Mouse (Mus musculus) hindbrain, embryonic 12.5 days (tissue): ENCODE measurements around the gene Map3k13. TPM values are rescaled to one million over a fixed set of nuclear protein-coding genes. Genes with fewer than 3 reads are reported as not detected.

Source experiments
- ATAC-seq: fragments of 200-750 bp; cut with Nextera tagmentation; 2 replicates; pipeline ENCODE4 v1.8.0; 2017; ENCODE audit warnings: moderate TSS enrichment; ENCODE audit not compliant: low FRiP score
- H3K27ac ChIP-seq: fragments of 300-500 bp; sonication (generic); 2 replicates; pipeline ENCODE4 v1.5.1; 2016; ENCODE audit warnings: mild to moderate bottlenecking
- H3K27me3 ChIP-seq: fragments of 300-500 bp; sonication (generic); 2 replicates; pipeline ENCODE4 v1.6.1; 2016; ENCODE audit warnings: mild to moderate bottlenecking
- H3K36me3 ChIP-seq: fragments of 300-500 bp; sonication (generic); 2 replicates; pipeline ENCODE4 v1.6.1; 2016; ENCODE audit warnings: mild to moderate bottlenecking
- H3K4me1 ChIP-seq: fragments of 300-500 bp; sonication (generic); 2 replicates; pipeline ENCODE4 v1.6.1; 2016
- H3K4me2 ChIP-seq: fragments of 300-500 bp; sonication (generic); replicated peaks from 2 replicates; pipeline ENCODE4 v1.6.1; 2016; ENCODE audit warnings: mild to moderate bottlenecking
- H3K4me3 ChIP-seq: fragments of 300-500 bp; sonication (generic); 2 replicates; pipeline ENCODE4 v1.5.1; 2016; ENCODE audit warnings: mild to moderate bottlenecking
- H3K9ac ChIP-seq: fragments of 300-500 bp; sonication (generic); 2 replicates; pipeline ENCODE4 v1.6.1; 2016; ENCODE audit warnings: mild to moderate bottlenecking, moderate library complexity
- H3K9me3 ChIP-seq: fragments of 300-500 bp; sonication (generic); replicated peaks from 2 replicates; pipeline ENCODE4 v1.6.1; 2016; ENCODE audit warnings: mild to moderate bottlenecking
- WGBS: fragments of 180-500 bp; shearing (Covaris S2); methylation state at CpG from one replicate; pipeline ENCODE4 v1.1.7; 2016; 5-methylcytosine and 5-hydroxymethylcytosine counted together
- polyA plus RNA-seq: library from polyadenylated mRNA; unstranded; fragments of >200 nt; fragmentation: Nextera tagmentation; extraction: Ambion mirVana; gene quantifications from 2 replicates; pipeline ENCODE4 v1.2.1, GENCODE M21; 2016

Map3k13 gene
- polyA plus RNA-seq, 1 experiment from 2014 or later = 7.8 TPM

- H3K9ac ChIP-seq = no peak overlapping the region
Measured at GRCm38 (mm10) chr16:21857126-21857644, 63.0 kb downstream of the Map3k13 start.

GRCm38 (mm10) chr16:21858163-21858562 lies 64.0 kb downstream of the Map3k13 start:
- Histone ChIP-seq H3K4me1 (peaks cover 53% of the 10 kb centered on the region), H3K27ac (peak overlapping the region; percentile 77; the same call in 1 of the 2 replicates), H3K4me3 (no peak overlapping the region)

More at GRCm38 (mm10) chr16:21857126-21857644, 63.0 kb downstream of the Map3k13 start:
- Histone ChIP-seq H3K4me3 (no peak overlapping the region), H3K9me3 (no peaks in the 10 kb centered on the region), H3K36me3 (no peaks in the 10 kb centered on the region), H3K27ac (no peak overlapping the region), H3K4me2 (no peak overlapping the region), H3K4me1 (peaks cover 63% of the 10 kb centered on the region), H3K27me3 (no peaks in the 10 kb centered on the region)
- WGBS = 24% methylated on average over 4 of the region's 4 CpGs
- ATAC-seq = no peak; the same call in 1 of the 2 replicates

GRCm38 (mm10) chr16:21858882-21859281 lies 64.7 kb downstream of the Map3k13 start:
- H3K9ac ChIP-seq = no peak overlapping the region
- ATAC-seq = peak; percentile 79
- no peaks in the 10 kb centered on the region for H3K27me3 ChIP-seq
- no peak overlapping the region for H3K4me2 ChIP-seq
- no peaks in the 10 kb centered on the region for H3K9me3 ChIP-seq
- peaks cover 47% of the 10 kb centered on the region for H3K4me1 ChIP-seq
- H3K36me3 ChIP-seq = no peaks in the 10 kb centered on the region
- 47% methylated on average over 8 of the region's 8 CpGs for WGBS
- no peak overlapping the region for H3K4me3 ChIP-seq
- H3K27ac ChIP-seq = peak overlapping the region; percentile 77

More at GRCm38 (mm10) chr16:21858163-21858562, 64.0 kb downstream of the Map3k13 start:
- Histone ChIP-seq H3K36me3 (no peaks in the 10 kb centered on the region), H3K27me3 (no peaks in the 10 kb centered on the region), H3K9me3 (no peaks in the 10 kb centered on the region), H3K4me2 (no peak overlapping the region), H3K9ac (no peak overlapping the region)
- 63% methylated on average over 6 of the region's 6 CpGs for WGBS
- ATAC-seq = no peak

- Histone ChIP-seq H3K4me1 (peaks cover 47% of the 10 kb centered on the region), H3K4me2 (no peak overlapping the region), H3K4me3 (no peak overlapping the region), H3K36me3 (no peaks in the 10 kb centered on the region), H3K27me3 (no peaks in the 10 kb centered on the region), H3K27ac (no peak overlapping the region), H3K9ac (no peak overlapping the region), H3K9me3 (no peaks in the 10 kb centered on the region)
- ATAC-seq = no peak
- WGBS = 90% methylated on average over 3 of the region's 3 CpGs
Measured at GRCm38 (mm10) chr16:21862448-21862847, 68.3 kb downstream of the Map3k13 start.

DNA sequence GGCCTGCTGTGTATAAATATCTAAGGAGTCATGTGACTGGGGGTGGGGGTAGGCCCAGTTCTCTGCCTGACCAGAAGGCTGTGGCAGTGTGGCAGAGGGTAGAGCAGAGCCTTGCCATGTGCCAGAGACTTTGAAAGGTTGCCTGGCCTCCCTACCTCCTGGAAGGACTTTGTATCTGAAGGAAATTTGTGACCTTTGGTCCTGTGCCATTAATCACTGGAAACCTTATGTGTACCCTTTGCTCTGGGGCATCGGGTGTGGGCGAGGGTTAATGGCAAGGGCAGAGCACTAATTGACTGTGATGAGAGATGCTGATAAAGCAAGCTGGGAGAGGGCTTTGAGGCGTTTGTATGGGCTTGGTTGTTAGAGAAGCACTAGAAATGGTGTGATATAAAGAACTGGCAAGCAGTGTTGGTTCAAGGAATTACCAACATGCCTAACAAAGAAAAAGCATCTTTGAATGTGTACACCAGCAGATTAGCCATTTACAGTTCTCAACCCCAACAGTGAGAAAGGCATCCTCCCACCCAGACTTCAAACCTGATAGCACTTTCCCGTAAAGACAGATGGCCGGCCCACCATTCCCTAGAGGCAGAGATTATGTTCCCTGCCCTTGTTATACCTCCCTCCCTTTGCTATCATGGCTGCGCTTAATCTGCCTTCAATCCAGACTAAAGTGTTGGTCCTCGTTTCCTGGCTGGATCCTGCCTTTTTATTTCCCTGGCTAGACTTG lies 71.3 kb downstream of the Map3k13 start:
- Histone ChIP-seq H3K9me3 (no peaks in the 10 kb centered on the region), H3K27me3 (no peaks in the 10 kb centered on the region), H3K4me2 (no peak overlapping the region), H3K9ac (no peak overlapping the region), H3K36me3 (no peaks in the 10 kb centered on the region), H3K4me3 (no peak overlapping the region), H3K27ac (peak overlapping the region; percentile 82), H3K4me1 (peaks cover 44% of the 10 kb centered on the region)
- WGBS = 27% methylated on average over 7 of the region's 7 CpGs
- ATAC-seq = no peak

DNA sequence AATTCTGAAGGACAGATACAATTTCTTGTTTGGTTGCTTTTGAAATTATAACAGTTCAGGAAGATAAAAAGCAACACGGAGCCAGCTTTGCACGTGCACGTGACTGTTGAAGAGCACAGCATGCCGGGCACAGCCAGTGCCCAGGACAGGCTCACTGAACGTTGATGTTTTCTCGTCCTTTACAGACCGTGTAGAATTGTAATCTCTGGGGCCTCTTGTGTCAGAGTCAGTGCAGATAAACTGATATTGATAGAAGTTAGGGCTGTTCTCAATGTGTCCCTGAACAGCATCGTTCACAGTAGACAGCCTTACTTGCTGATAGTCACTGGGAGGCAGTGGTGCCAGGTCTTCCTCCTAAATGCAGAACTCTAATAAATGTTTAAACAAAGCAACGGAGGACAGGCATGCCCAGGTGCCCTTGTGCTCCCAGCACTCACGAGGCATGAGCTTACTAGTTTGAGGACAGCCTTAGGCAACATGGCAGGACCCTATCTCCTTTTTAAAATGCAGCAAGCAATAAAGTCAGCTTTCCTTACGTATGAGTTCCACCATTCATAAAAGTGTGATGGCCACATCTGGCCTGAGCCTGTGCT lies 71.9 kb downstream of the Map3k13 start:
- Histone ChIP-seq H3K36me3 (no peaks in the 10 kb centered on the region), H3K4me1 (peaks cover 48% of the 10 kb centered on the region), H3K4me3 (no peak overlapping the region), H3K9ac (no peak overlapping the region), H3K27me3 (no peaks in the 10 kb centered on the region), H3K9me3 (no peaks in the 10 kb centered on the region), H3K27ac (peak overlapping the region; percentile 82), H3K4me2 (no peak overlapping the region)
- 0 out of 2 replicates have a peak, but pooled peaks have one; percentile 22 for ATAC-seq
- 44% methylated on average over 11 of the region's 11 CpGs for WGBS

GRCm38 (mm10) chr16:21867727-21868126 lies 73.6 kb downstream of the Map3k13 start:
- Histone ChIP-seq H3K4me2 (no peak overlapping the region), H3K9me3 (no peaks in the 10 kb centered on the region), H3K4me3 (no peak overlapping the region), H3K9ac (no peak overlapping the region), H3K27ac (no peak overlapping the region), H3K4me1 (peaks cover 48% of the 10 kb centered on the region), H3K27me3 (no peaks in the 10 kb centered on the region), H3K36me3 (no peaks in the 10 kb centered on the region)
- 82% methylated on average over 3 of the region's 3 CpGs for WGBS
- no peak for ATAC-seq

GRCm38 (mm10) chr16:21868651-21869050 lies 74.5 kb downstream of the Map3k13 start:
- ATAC-seq = 0 out of 2 replicates have a peak, but pooled peaks have one; percentile 58
- H3K27ac ChIP-seq = peak overlapping the region; percentile 67
- peaks cover 48% of the 10 kb centered on the region for H3K4me1 ChIP-seq

DNA sequence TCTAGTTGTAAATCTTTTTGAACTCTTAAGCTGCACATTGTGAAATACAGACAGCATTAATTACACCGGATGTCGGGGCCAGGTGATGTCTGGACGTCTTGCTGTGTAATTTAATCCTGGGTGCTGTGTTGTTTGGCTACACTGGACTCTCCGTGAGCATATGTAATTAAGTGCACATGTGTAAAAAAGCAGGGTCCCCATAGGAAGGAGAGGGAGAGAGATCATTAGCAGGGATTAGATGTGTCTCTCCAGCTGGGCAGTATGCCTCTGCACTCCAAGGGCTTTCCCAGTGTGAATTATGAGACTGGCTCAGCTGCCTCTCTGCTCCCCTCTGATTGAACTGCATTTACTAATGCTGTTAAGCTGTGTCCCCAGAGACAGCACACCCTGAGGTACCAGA lies 75.7 kb downstream of the Map3k13 start:
- Histone ChIP-seq H3K4me2 (0 out of 2 replicates have a peak overlapping the region, but pooled peaks have one; percentile 13), H3K36me3 (no peaks in the 10 kb centered on the region), H3K4me3 (no peak overlapping the region), H3K9me3 (no peaks in the 10 kb centered on the region), H3K9ac (no peak overlapping the region), H3K27ac (peak overlapping the region; percentile 66), H3K27me3 (no peaks in the 10 kb centered on the region), H3K4me1 (peaks cover 46% of the 10 kb centered on the region)
- WGBS = 33% methylated on average over 4 of the region's 4 CpGs
- peak; percentile 88 for ATAC-seq

More at GRCm38 (mm10) chr16:21868651-21869050, 74.5 kb downstream of the Map3k13 start:
- Histone ChIP-seq H3K4me3 (no peak overlapping the region), H3K9me3 (no peaks in the 10 kb centered on the region), H3K9ac (no peak overlapping the region), H3K36me3 (no peaks in the 10 kb centered on the region), H3K27me3 (no peaks in the 10 kb centered on the region), H3K4me2 (no peak overlapping the region)
- WGBS = 29% methylated on average over 6 of the region's 6 CpGs

- Histone ChIP-seq H3K9me3 (no peaks in the 10 kb centered on the region), H3K4me1 (peaks cover 29% of the 10 kb centered on the region), H3K27ac (no peak overlapping the region), H3K9ac (no peak overlapping the region), H3K4me2 (no peak overlapping the region), H3K27me3 (no peaks in the 10 kb centered on the region), H3K4me3 (no peak overlapping the region), H3K36me3 (no peaks in the 10 kb centered on the region)
- WGBS = 79% methylated on average over 3 of the region's 3 CpGs
- no peak for ATAC-seq
Measured at GRCm38 (mm10) chr16:21877735-21878134, 83.6 kb downstream of the Map3k13 start.

DNA sequence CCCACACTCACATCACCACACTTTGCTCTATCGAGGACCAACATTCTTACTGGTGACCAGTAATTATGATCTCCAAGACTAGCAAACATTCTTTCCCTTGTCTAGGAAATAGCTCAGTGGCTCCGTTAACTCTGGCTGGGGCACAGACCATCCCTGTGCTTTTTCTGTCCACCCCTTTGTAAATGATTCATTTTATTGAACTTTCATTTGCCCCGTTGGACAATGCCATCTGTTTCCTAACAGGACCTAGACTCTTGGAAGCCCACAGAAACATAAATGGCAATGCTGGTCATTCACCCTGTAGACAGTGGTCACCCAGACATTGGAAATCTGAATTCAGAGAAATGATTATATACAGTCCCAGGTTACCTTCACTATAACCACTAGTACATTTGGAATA lies 84.7 kb downstream of the Map3k13 start:
- no peak for ATAC-seq
- H3K4me1 ChIP-seq = peaks cover 32% of the 10 kb centered on the region

GRCm38 (mm10) chr16:21881181-21881580 lies 87.0 kb downstream of the Map3k13 start:
- Histone ChIP-seq H3K9me3 (no peaks in the 10 kb centered on the region), H3K36me3 (no peaks in the 10 kb centered on the region), H3K9ac (no peak overlapping the region), H3K4me1 (peaks cover 32% of the 10 kb centered on the region), H3K4me3 (no peak overlapping the region), H3K27ac (peak overlapping the region; percentile 58), H3K27me3 (no peaks in the 10 kb centered on the region), H3K4me2 (no peak overlapping the region)
- WGBS = 38% methylated on average over 6 of the region's 6 CpGs
- ATAC-seq = peak; percentile 67

More for the DNA sequence above, 84.7 kb downstream of the Map3k13 start:
- Histone ChIP-seq H3K36me3 (no peaks in the 10 kb centered on the region), H3K27ac (no peak overlapping the region), H3K27me3 (no peaks in the 10 kb centered on the region), H3K9me3 (no peaks in the 10 kb centered on the region), H3K4me3 (no peak overlapping the region), H3K9ac (no peak overlapping the region), H3K4me2 (no peak overlapping the region)
- WGBS = 87% methylated on average over 3 of the region's 3 CpGs
